Mouse (Mus musculus) G1E (cell line): ENCODE data around the gene Fan1.

ENCODE experiments used
- CTCF ChIP-seq: IDR thresholded peaks from 2 replicates; pipeline ENCODE4 v1.5.1; 2012; ENCODE audit warnings: low read depth, low read length, inconsistent platforms, mixed read lengths
- GATA1 ChIP-seq: IDR thresholded peaks from 2 replicates; pipeline ENCODE4 v1.6.1; 2012; ENCODE audit warnings: borderline replicate concordance, low read length, inconsistent platforms, mixed read lengths
- POLR2AphosphoS5 ChIP-seq: IDR thresholded peaks from 2 replicates; pipeline ENCODE4 v1.6.1; 2012; ENCODE audit warnings: low read depth, low read length, inconsistent platforms; ENCODE audit not compliant: insufficient replicate concordance

DNA sequence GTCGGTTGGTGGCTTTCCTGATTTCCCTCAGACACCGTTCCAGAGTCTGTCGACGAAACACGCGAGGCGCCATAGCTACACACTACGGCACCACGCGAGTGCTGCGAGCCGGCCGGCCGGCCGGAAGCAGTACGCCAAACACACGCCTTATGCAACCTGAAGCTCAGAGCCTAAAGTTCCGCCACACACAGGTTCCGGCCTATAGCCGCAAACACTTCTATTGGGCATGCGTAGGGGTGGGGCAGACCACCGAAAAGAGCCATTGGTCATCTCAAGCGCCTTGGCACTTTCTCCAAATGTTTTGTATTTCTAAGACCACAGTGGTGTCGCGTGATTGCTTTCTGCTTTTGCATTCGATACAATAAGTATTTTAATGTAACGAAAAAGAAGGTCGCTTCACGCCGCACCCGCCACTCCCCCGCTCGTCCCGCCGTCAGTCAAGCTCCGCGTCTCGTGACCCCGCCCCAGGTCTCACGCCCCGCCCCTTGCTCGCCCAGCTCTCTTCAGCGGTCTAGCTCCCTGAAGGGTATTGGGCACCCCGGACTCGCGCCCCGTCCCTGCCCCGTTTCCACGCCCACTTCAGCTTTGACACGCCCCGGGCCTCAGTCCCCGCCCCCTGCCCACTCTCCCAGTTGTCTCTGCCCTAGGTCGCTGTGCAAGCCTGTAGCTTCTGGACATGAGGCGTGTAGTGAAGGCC is 18.4 kb upstream of the Fan1 start, which contains the start of the genes Mphosph10 and Mcee:
- TF ChIP-seq CTCF (no peak), GATA1 (no peak), POLR2AphosphoS5 (no peak)
